15 mouse cellular contexts compared by ENCODE assay signal in the genomic region with DNA sequence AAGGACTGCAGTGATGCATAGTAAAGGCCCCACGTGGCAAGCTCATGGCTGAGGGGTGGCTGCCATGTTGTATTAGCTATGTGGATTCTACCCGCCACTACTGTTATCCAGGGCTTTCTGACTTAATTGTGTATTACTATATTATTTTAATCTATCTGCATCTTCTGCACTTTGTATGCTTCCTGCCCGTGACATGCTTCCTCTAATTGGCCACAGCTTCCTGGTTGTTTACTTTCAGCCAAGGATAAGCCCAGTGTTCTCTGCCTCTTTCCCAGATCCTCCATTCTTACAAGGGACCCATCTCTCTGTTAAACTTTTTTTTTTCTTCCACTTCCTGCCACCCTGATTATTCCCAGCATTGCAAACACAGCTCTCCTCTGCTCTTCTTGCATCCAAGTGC. TPM values are rescaled to one million over a fixed set of nuclear protein-coding genes. Genes with fewer than 3 reads are reported as not detected.
"Had no signal": no experiment of that assay in that cellular context is flagged by ENCODE, and none has a peak within 500 bp of the region (broad histone marks: within the 10 kb centered on the region; RNA-seq: fewer than 3 reads in every experiment).

No protein-coding gene starts in this region.

- H3K36me3 ChIP-seq: limb, embryonic 10.5 days; midbrain, embryonic 12.5 days; neural tube, embryonic 15.5 days had no signal

- H3K9me3 ChIP-seq: limb, embryonic 10.5 days; midbrain, embryonic 12.5 days; neural tube, embryonic 15.5 days had no signal

- H3K27me3 ChIP-seq: midbrain, embryonic 12.5 days; neural tube, embryonic 15.5 days had no signal

- H3K4me1 ChIP-seq: midbrain, embryonic 12.5 days had no signal

- H3K9ac ChIP-seq: liver, embryonic 14.5 days; lung, embryonic 14.5 days; midbrain, embryonic 12.5 days; neural tube, embryonic 15.5 days had no signal

- H3K4me2 ChIP-seq: lung, embryonic 14.5 days; midbrain, embryonic 12.5 days; neural tube, embryonic 15.5 days had no signal

- DNase-seq: kidney, adult 9 months; kidney, postnatal 10 days; lung, embryonic 14.5 days; lung, postnatal 14 days; right cerebral cortex, adult 18-20 months; right cerebral cortex, postnatal 25 days; thymus, postnatal 4 days had no signal

- H3K4me3 ChIP-seq: left cerebral cortex, adult 2 months; limb, embryonic 10.5 days; midbrain, embryonic 12.5 days; myocyte; neural tube, embryonic 15.5 days had no signal

- H3K27ac ChIP-seq: left cerebral cortex, adult 2 months; limb, embryonic 10.5 days; liver, embryonic 14.5 days; macrophage; midbrain, embryonic 12.5 days; neural tube, embryonic 15.5 days had no signal

RNA-seq across cellular contexts. Expression of gene Kcnj15, which starts 32.0 kb away (rescaled TPM):
- total RNA-seq: left cerebral cortex, adult 2 months; megakaryocyte-erythroid progenitor cell, adult 5-6 weeks had no signal
- polyA plus RNA-seq: macrophage had no signal
